Mouse (Mus musculus) megakaryocyte, embryonic 14.5 days (primary cell): ENCODE data around the gene Zmynd19.

Experiments
- FLI1 ChIP-seq: IDR thresholded peaks from 2 replicates; pipeline ENCODE4 v1.6.1; 2012; ENCODE audit warnings: low read length, inconsistent platforms, mixed read lengths
- GATA1 ChIP-seq: IDR thresholded peaks from 3 replicates; pipeline ENCODE4 v1.6.1; 2012; ENCODE audit warnings: mixed read lengths, low read length, inconsistent platforms, borderline replicate concordance

GRCm38 (mm10) chr2:25008250-25008649 is 58.7 kb downstream of the Zmynd19 start:
- TF ChIP-seq GATA1 = no peak
- no peak for TF ChIP-seq FLI1
